Mouse (Mus musculus) ES-Bruce4 (cell line): ENCODE results near the gene Hebp1. TPM values are rescaled to one million over a fixed set of nuclear protein-coding genes. Genes with fewer than 3 reads are reported as not detected.

ENCODE experiments used
- H3K27ac ChIP-seq: 2 replicates; pipeline ENCODE4 v1.5.1; 2012; ENCODE audit warnings: low read length, inconsistent platforms; ENCODE audit not compliant: insufficient read depth
- H3K27me3 ChIP-seq: 2 replicates; pipeline ENCODE4 v1.6.1; 2012; ENCODE audit warnings: mild to moderate bottlenecking, low read length, inconsistent platforms; ENCODE audit not compliant: control insufficient read depth, poor library complexity, insufficient read depth, severe bottlenecking
- H3K36me3 ChIP-seq: 2 replicates; pipeline ENCODE4 v1.6.1; 2012; ENCODE audit warnings: inconsistent platforms, mild to moderate bottlenecking, low read length, moderate library complexity; ENCODE audit not compliant: control insufficient read depth, poor library complexity, insufficient read depth, severe bottlenecking
- H3K4me1 ChIP-seq: one replicate; pipeline ENCODE4 v1.8.1; 2011; ENCODE audit warnings: low read length; ENCODE audit not compliant: control insufficient read depth, insufficient read depth
- H3K4me3 ChIP-seq: 2 replicates; pipeline ENCODE4 v1.5.1; 2011; ENCODE audit warnings: low read depth, mild to moderate bottlenecking, low read length
- H3K9ac ChIP-seq: 2 replicates; pipeline ENCODE4 v1.6.1; 2012; ENCODE audit warnings: low read depth, mild to moderate bottlenecking, inconsistent platforms; ENCODE audit not compliant: poor library complexity, severe bottlenecking
- H3K9me3 ChIP-seq: replicated peaks from 2 replicates; pipeline ENCODE4 v1.6.1; 2012; ENCODE audit warnings: mild to moderate bottlenecking, low read length, inconsistent platforms; ENCODE audit not compliant: control insufficient read depth, poor library complexity, insufficient read depth, severe bottlenecking
- CTCF ChIP-seq: IDR thresholded peaks from one replicate; pipeline ENCODE4 v1.8.1; 2011; ENCODE audit warnings: low read depth, low read length
- EP300 ChIP-seq: IDR thresholded peaks from 2 replicates; pipeline ENCODE4 v1.6.1; 2011; ENCODE audit warnings: low read depth, low read length; ENCODE audit not compliant: insufficient read depth
- POLR2A ChIP-seq: IDR thresholded peaks from one replicate; pipeline ENCODE4 v1.8.1; 2011; ENCODE audit warnings: low read length; ENCODE audit not compliant: insufficient read depth
- polyA plus RNA-seq: library from polyadenylated mRNA; stranded (reverse); fragments of >200 nt; gene quantifications from 2 replicates; pipeline ENCODE4 v1.2.4, GENCODE M21; 2011; ENCODE audit warnings: low read depth; ENCODE audit not compliant: missing spikeins, insufficient read depth, insufficient read length

Gene Hebp1
- polyA plus RNA-seq, 1 experiment = 13.5 TPM

- peaks cover 1% of the 10 kb centered on the region for H3K4me1 ChIP-seq
- H3K27me3 ChIP-seq = no peaks in the 10 kb centered on the region
- no peak overlapping the region for H3K4me3 ChIP-seq
- TF ChIP-seq CTCF = no peak
- H3K27ac ChIP-seq = no peak overlapping the region
- H3K36me3 ChIP-seq = no peaks in the 10 kb centered on the region
- no peak overlapping the region for H3K9ac ChIP-seq
- H3K9me3 ChIP-seq = no peaks in the 10 kb centered on the region
Observed at GRCm38 (mm10) chr6:135135735-135136134, 62.1 kb downstream of the Hebp1 start.

- TF ChIP-seq CTCF (no peak), EP300 (no peak), POLR2A (no peak)
- Histone ChIP-seq H3K4me1 (peaks cover 1% of the 10 kb centered on the region), H3K4me3 (no peak overlapping the region)
Observed at GRCm38 (mm10) chr6:135133486-135133885, 64.3 kb downstream of the Hebp1 start.

GRCm38 (mm10) chr6:135133086-135133485 is 64.7 kb downstream of the Hebp1 start:
- H3K4me1 ChIP-seq = peaks cover 1% of the 10 kb centered on the region
- H3K9me3 ChIP-seq = no peaks in the 10 kb centered on the region
- no peaks in the 10 kb centered on the region for H3K27me3 ChIP-seq
- no peaks in the 10 kb centered on the region for H3K36me3 ChIP-seq
- TF ChIP-seq CTCF (no peak), EP300 (no peak), POLR2A (no peak)
- no peak overlapping the region for H3K4me3 ChIP-seq
- no peak overlapping the region for H3K9ac ChIP-seq
- no peak overlapping the region for H3K27ac ChIP-seq

More at GRCm38 (mm10) chr6:135133486-135133885, 64.3 kb downstream of the Hebp1 start:
- Histone ChIP-seq H3K36me3 (no peaks in the 10 kb centered on the region), H3K27me3 (no peaks in the 10 kb centered on the region), H3K9me3 (no peaks in the 10 kb centered on the region), H3K9ac (no peak overlapping the region), H3K27ac (no peak overlapping the region)

GRCm38 (mm10) chr6:135124755-135125380 is 73.0 kb downstream of the Hebp1 start:
- Histone ChIP-seq H3K27ac (no peak overlapping the region), H3K9me3 (no peaks in the 10 kb centered on the region), H3K4me1 (no peaks in the 10 kb centered on the region), H3K27me3 (no peaks in the 10 kb centered on the region; the same call in 1 of the 2 replicates), H3K36me3 (no peaks in the 10 kb centered on the region), H3K9ac (no peak overlapping the region), H3K4me3 (no peak overlapping the region)
- TF ChIP-seq EP300 (no peak), CTCF (no peak), POLR2A (no peak)

GRCm38 (mm10) chr6:135118183-135118582 is 79.6 kb downstream of the Hebp1 start, which contains the start of gene Gprc5d:
TSS of gene Gprc5d (minus strand) at chr6:135118283.
- no peaks in the 10 kb centered on the region for H3K36me3 ChIP-seq
- H3K4me3 ChIP-seq = no peak within 1 kb of the TSS
- H3K4me1 ChIP-seq = no peaks in the 10 kb centered on the region
- no peak for TF ChIP-seq CTCF
- TF ChIP-seq POLR2A = no peak
- no peak for TF ChIP-seq EP300
- H3K9me3 ChIP-seq = peaks cover 5% of the 10 kb centered on the region; the same call in 1 of the 2 replicates
- H3K9ac ChIP-seq = no peak within 1 kb of the TSS
- H3K27me3 ChIP-seq = no peaks in the 10 kb centered on the region; the same call in 1 of the 2 replicates
- no peak within 1 kb of the TSS for H3K27ac ChIP-seq

GRCm38 (mm10) chr6:135116479-135116878 is 81.3 kb downstream of the Hebp1 start:
- Histone ChIP-seq H3K27me3 (no peaks in the 10 kb centered on the region; the same call in 1 of the 2 replicates), H3K9ac (no peak overlapping the region), H3K4me3 (no peak overlapping the region), H3K36me3 (no peaks in the 10 kb centered on the region), H3K4me1 (no peaks in the 10 kb centered on the region), H3K27ac (no peak overlapping the region), H3K9me3 (peaks cover 5% of the 10 kb centered on the region; the same call in 1 of the 2 replicates)
- no peak for TF ChIP-seq EP300
- TF ChIP-seq CTCF = no peak
- TF ChIP-seq POLR2A = no peak
